Mouse (Mus musculus) hindbrain, embryonic 14.5 days (tissue): ENCODE measurements around the gene Tmem242. TPM values are rescaled to one million over a fixed set of nuclear protein-coding genes. Genes with fewer than 3 reads are reported as not detected.

Experiments
- ATAC-seq: fragments of 200-750 bp; cut with Nextera tagmentation; 2 replicates; pipeline ENCODE4 v1.8.0; 2017; ENCODE audit warnings: moderate number of reproducible peaks, mild to moderate bottlenecking, moderate TSS enrichment, moderate library complexity; ENCODE audit not compliant: low FRiP score
- DNase-seq: peaks from one replicate; pipeline ENCODE4 v3.0.0-alpha.2; 2015; ENCODE audit warnings: low spot score
- H3K27ac ChIP-seq: fragments of 300-500 bp; sonication (generic); 2 replicates; pipeline ENCODE4 v1.5.1; 2014; ENCODE audit warnings: mild to moderate bottlenecking, moderate library complexity
- H3K27me3 ChIP-seq: fragments of 300-500 bp; sonication (generic); 2 replicates; pipeline ENCODE4 v1.6.1; 2014; ENCODE audit warnings: mild to moderate bottlenecking, low read length, mixed read lengths; ENCODE audit not compliant: control insufficient read depth, insufficient read depth
- H3K36me3 ChIP-seq: fragments of 300-500 bp; sonication (generic); replicated peaks from 2 replicates; pipeline ENCODE4 v1.6.1; 2014; ENCODE audit not compliant: control insufficient read depth, insufficient read depth
- H3K4me1 ChIP-seq: fragments of 300-500 bp; sonication (generic); replicated peaks from 2 replicates; pipeline ENCODE4 v1.6.1; 2014; ENCODE audit warnings: antibody characterized with exemption, low read length, mixed read lengths; ENCODE audit not compliant: control insufficient read depth, insufficient read depth
- H3K4me2 ChIP-seq: fragments of 300-500 bp; sonication (generic); replicated peaks from 2 replicates; pipeline ENCODE4 v1.6.1; 2014; ENCODE audit warnings: mild to moderate bottlenecking, moderate library complexity
- H3K4me3 ChIP-seq: fragments of 300-500 bp; sonication (generic); replicated peaks from 2 replicates; pipeline ENCODE4 v1.5.1; 2014; ENCODE audit warnings: mild to moderate bottlenecking, low read length
- H3K9ac ChIP-seq: fragments of 300-500 bp; sonication (generic); 2 replicates; pipeline ENCODE4 v1.6.1; 2014
- H3K9me3 ChIP-seq: fragments of 300-500 bp; sonication (generic); 2 replicates; pipeline ENCODE4 v1.6.1; 2016; ENCODE audit warnings: low read length; ENCODE audit not compliant: control insufficient read depth
- WGBS: fragments of 180-500 bp; shearing (Covaris S2); extraction: QIAGEN DNeasy Blood & Tissue Kit; methylation state at CpG from one replicate; pipeline ENCODE4 v1.1.7; 2014; 5-methylcytosine and 5-hydroxymethylcytosine counted together
- microRNA-seq: library from miRNA; unstranded; fragments of <30 nt; microRNA quantifications from one replicate; pipeline ENCODE4, GENCODE M21; 2016
- polyA plus RNA-seq: library from polyadenylated mRNA; unstranded; fragments of >200 nt; fragmentation: Nextera tagmentation; extraction: Ambion mirVana; gene quantifications from 2 replicates; pipeline ENCODE4 v1.2.1, GENCODE M21; 2014

The Tmem242 gene
- polyA plus RNA-seq, 1 experiment from 2014 or later = 111 TPM

GRCm38 (mm10) chr17:5371521-5371920 is 68.5 kb downstream of the Tmem242 start:
- Histone ChIP-seq H3K4me1 (no peaks in the 10 kb centered on the region), H3K36me3 (no peaks in the 10 kb centered on the region), H3K4me3 (no peak overlapping the region), H3K27ac (no peak overlapping the region), H3K9me3 (no peaks in the 10 kb centered on the region), H3K4me2 (no peak overlapping the region), H3K9ac (no peak overlapping the region), H3K27me3 (no peaks in the 10 kb centered on the region)
- DNase-seq (no peak), ATAC-seq (no peak)
- 60% methylated on average over 7 of the region's 7 CpGs for WGBS

GRCm38 (mm10) chr17:5371032-5371431 is 69.0 kb downstream of the Tmem242 start:
- H3K9me3 ChIP-seq = no peaks in the 10 kb centered on the region
- ATAC-seq (no peak), DNase-seq (no peak)
- no peaks in the 10 kb centered on the region for H3K36me3 ChIP-seq
- H3K27me3 ChIP-seq = no peaks in the 10 kb centered on the region
- H3K4me3 ChIP-seq = no peak overlapping the region
- no peak overlapping the region for H3K9ac ChIP-seq
- H3K4me1 ChIP-seq = no peaks in the 10 kb centered on the region
- no peak overlapping the region for H3K4me2 ChIP-seq
- 67% methylated on average over 4 of the region's 4 CpGs for WGBS
- no peak overlapping the region for H3K27ac ChIP-seq

GRCm38 (mm10) chr17:5365992-5366398 is 74.1 kb downstream of the Tmem242 start:
- H3K4me2 ChIP-seq = no peak overlapping the region
- H3K9ac ChIP-seq = no peak overlapping the region
- H3K36me3 ChIP-seq = no peaks in the 10 kb centered on the region
- H3K4me1 ChIP-seq = 0 out of 2 replicates have a peak, but pooled peaks cover 3% of the 10 kb centered on the region
- WGBS = 54% methylated on average over 8 of the region's 8 CpGs
- H3K4me3 ChIP-seq = no peak overlapping the region
- H3K9me3 ChIP-seq = no peaks in the 10 kb centered on the region
- ATAC-seq = peak; percentile 34; the same call in 1 of the 2 replicates
- DNase-seq = no peak
- H3K27me3 ChIP-seq = no peaks in the 10 kb centered on the region
- H3K27ac ChIP-seq = no peak overlapping the region

Small RNAs within 50 kb of the gene (microRNA-seq; reads per million reads assigned to microRNA genes)
- gene Gm22475 = not detected

Other genes with a start within 250 kb of the Tmem242 start
- 0.20 TPM in 1 of 2 replicates, not detected in the other for gene Ldhal6b, start 21.5 kb downstream of the Tmem242 start, polyA plus RNA-seq
- 12.3 and 15.0 TPM in 2 replicates for gene Zdhhc14, start 52.3 kb upstream of the Tmem242 start, polyA plus RNA-seq